Mouse (Mus musculus) embryonic stem cell, embryonic (primary cell): ENCODE data around the gene Gm21731.
"Not testable (repeated sequence)": the region's sequence is repeated elsewhere in the genome, so short reads cannot be mapped to it uniquely, and the experiment has no call there.

ENCODE experiments used
- CTCF ChIA-PET, 4 experiments: fragments of 300-600 bp in 2 of 4; fragments of 350-600 bp in 2 of 4; sonication (Branson Sonifier 250); formaldehyde crosslinking; loops; one replicate each; lab custom pipeline; 2022; ENCODE audit warnings: inconsistent platforms in 2 of 4; lab: Charles Lee
- POLR2A ChIA-PET, 4 experiments: fragments of 300-600 bp in 2 of 4; fragments of 350-600 bp in 2 of 4; sonication (Branson Sonifier 250); formaldehyde crosslinking; loops; one replicate each; lab custom pipeline; 2022; ENCODE audit warnings: antibody characterized with exemption in 4 of 4, inconsistent platforms in 1 of 4; lab: Charles Lee

The Gm21731 gene

GRCm38 (mm10) chr13:120238811-120239210, at the start of gene Gm21731:
TSS of gene Gm21731 (plus strand) at chr13:120239111.
- CTCF ChIA-PET: interaction anchor here in 1 of 4 experiments (0.6 kb wide), 1 partner anchor 490 kb away, joined by 3 read pairs; no protein-coding TSS in a partner anchor
- POLR2A ChIA-PET: not testable (repeated sequence)

GRCm38 (mm10) chr13:120196189-120196821, 42.6 kb upstream of the Gm21731 start:
- POLR2A ChIA-PET, CTCF ChIA-PET: not testable (repeated sequence)

- POLR2A ChIA-PET, CTCF ChIA-PET: not testable (repeated sequence)
Observed at GRCm38 (mm10) chr13:120215847-120216246, 23.1 kb upstream of the Gm21731 start, which contains the start of gene Gm21762. TSS of gene Gm21762 (minus strand) at chr13:120215947.

- CTCF ChIA-PET, POLR2A ChIA-PET: not testable (repeated sequence)
Observed at GRCm38 (mm10) chr13:120220922-120221321, 18.0 kb upstream of the Gm21731 start.

GRCm38 (mm10) chr13:120223012-120223659, 15.8 kb upstream of the Gm21731 start:
- POLR2A ChIA-PET, CTCF ChIA-PET: not testable (repeated sequence)

GRCm38 (mm10) chr13:120231798-120232197, 7.1 kb upstream of the Gm21731 start:
- POLR2A ChIA-PET, CTCF ChIA-PET: not testable (repeated sequence)

GRCm38 (mm10) chr13:120232447-120233049, 6.4 kb upstream of the Gm21731 start:
- CTCF ChIA-PET, POLR2A ChIA-PET: not testable (repeated sequence)

- CTCF ChIA-PET, POLR2A ChIA-PET: not testable (repeated sequence)
Observed at GRCm38 (mm10) chr13:120251208-120251924, 12.5 kb downstream of the Gm21731 start.

GRCm38 (mm10) chr13:120258817-120259658, 20.1 kb downstream of the Gm21731 start:
- POLR2A ChIA-PET, CTCF ChIA-PET: not testable (repeated sequence)

- CTCF ChIA-PET, POLR2A ChIA-PET: not testable (repeated sequence)
Observed at GRCm38 (mm10) chr13:120259718-120260117, 20.8 kb downstream of the Gm21731 start.

GRCm38 (mm10) chr13:120262870-120263269, 24.0 kb downstream of the Gm21731 start, which contains the start of gene AF067061:
TSS of gene AF067061 (plus strand) at chr13:120263114.
- POLR2A ChIA-PET: not testable (repeated sequence)

GRCm38 (mm10) chr13:120277837-120278236, 38.9 kb downstream of the Gm21731 start:
- CTCF ChIA-PET, POLR2A ChIA-PET: not testable (repeated sequence)

More at GRCm38 (mm10) chr13:120262870-120263269, 24.0 kb downstream of the Gm21731 start, which contains the start of gene AF067061:
- CTCF ChIA-PET: not testable (repeated sequence)

GRCm38 (mm10) chr13:120278784-120279183, 39.9 kb downstream of the Gm21731 start:
- ChIA-PET POLR2A (no interaction called here), CTCF (interaction anchor here in 1 of 4 experiments (0.7 to 1.5 kb wide), 2 partner anchors 35 to 110 kb away, joined by 3 to 5 read pairs; no protein-coding TSS in a partner anchor)
